Mouse (Mus musculus): Measurements from ENCODE around the gene Tor2a.

Gene Tor2a

DNA sequence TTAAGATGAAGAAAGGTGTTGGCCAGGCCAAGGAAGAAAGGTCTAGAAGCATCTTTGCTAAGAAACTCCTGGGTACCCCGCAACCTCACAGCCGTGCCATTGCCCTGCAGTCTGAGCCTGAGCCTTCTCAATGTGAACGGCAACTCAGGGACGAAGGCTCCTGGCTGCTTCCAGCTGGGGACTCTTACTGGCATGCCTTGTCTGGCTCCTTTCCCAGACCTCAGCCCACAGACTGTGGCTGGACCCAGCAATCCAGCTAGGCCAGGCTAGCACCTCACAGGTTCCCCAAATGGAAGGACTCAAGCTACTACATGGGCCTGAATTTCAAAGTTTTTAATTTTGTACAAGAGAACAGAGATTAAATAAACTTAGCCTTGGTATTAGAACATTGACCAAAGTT is 4.8 kb downstream of the Tor2a start:
- DNase-seq (ENCODE audit: low read depth, low spot score) = no peak

DNA sequence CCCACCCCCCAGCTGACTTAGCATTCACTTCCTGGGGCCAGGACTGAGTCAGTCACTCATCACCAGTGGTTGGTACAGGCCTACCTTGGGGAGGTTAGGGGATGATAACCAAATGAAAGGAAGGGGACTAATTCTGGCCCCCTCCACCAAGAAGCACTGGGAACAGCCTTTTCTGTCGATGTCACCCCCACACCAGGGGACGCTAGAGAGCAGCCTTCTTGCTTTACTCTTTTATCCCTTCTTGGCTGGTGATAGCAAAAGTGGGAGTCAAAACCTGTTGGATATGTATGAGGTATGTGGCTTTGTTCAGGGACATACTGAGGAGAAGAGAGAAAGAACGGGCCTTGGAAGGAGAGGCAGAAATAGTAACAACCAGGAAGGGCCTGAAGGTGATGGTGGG is 6.3 kb downstream of the Tor2a start:
- no peak for DNase-seq (ENCODE audit: low read depth, low spot score)

DNA sequence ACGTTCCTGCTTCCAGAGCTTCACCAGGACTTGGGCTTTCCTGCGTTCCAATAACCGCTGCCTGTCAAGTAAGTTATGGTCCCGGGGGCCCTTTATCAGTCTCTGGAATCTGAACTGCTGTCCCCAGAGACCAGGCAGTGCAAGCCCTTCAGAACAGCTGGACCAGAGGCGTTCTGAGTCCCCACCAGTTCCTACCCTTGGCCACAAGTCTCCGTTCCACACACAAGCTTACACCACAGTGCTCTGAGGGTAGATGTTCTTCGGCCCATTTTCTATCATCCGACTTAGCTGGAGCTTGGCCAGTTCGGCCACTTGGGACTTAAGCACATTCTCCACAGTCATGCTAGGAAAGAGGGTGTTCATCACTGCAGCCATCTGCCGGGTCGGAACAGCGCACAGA is 10.2 kb downstream of the Tor2a start:
- DNase-seq (ENCODE audit: low read depth, low spot score) = no peak

DNA sequence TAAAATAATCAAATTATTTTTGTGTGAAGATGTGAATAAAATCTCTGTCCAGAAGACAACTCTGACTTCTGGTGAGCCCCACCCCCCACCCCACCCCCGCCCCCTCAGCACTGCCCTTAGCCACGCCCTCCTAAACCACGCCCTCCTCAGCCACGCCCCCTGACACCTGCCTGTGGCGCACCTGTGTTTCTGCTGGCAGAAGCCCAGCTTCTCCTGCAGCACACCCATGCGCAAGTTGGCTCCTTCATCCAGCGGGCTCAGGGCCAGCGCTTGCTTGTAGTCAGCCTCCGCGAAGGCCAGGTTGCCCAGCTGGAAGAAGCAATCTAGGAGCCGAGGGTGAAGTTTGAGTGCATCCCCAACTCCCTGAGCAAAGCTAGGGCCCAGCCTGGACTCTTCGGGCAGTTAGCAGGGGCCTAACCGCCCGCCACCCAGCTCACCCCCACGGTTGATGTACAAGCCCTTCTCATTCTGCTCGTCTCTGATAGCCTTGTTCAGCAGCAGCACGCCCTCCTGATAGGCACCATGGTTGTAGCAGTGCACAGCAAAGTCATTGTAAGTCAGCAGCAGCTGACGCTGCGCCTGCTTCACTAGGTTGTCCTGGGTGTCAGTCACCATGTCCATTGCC is 11.7 kb downstream of the Tor2a start:
- DNase-seq (ENCODE audit: low read depth, low spot score) = no peak

DNA sequence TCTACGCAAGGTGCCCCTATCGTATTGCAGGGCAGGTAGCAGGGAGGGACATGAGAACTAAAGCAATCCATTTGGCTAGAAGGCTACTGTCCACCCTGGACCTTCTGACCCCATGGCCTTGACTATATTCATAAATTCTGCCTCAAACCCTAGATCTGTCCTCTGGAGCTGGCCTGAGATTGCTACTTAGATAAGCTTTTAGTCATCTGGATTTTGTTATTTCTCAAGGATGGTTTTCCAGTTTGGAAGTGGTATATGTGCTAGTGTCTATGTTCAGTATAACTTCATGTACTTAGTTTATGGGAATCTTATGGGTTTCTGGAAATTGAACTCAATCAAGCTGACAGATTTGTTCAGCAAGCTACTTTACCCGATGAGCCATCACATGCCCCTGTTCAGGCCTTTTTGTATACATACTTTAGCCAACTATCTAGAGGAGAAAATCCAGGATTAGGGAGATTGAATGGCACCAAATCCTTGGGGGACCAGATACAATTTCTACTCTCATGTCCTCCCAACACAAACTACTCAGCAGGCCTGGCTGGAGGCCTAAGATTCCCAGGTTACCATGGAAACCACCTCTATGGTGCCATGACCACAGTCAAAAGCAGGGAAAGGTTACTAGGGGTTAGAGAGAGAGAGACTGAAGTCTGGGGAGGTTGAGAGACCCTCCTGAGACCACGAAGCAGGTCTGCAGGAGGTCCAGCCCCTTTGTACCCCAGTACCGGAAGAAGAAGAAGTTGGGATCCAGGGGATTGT is 12.5 kb downstream of the Tor2a start:
- no peak for DNase-seq (ENCODE audit: low read depth, low spot score)

DNA sequence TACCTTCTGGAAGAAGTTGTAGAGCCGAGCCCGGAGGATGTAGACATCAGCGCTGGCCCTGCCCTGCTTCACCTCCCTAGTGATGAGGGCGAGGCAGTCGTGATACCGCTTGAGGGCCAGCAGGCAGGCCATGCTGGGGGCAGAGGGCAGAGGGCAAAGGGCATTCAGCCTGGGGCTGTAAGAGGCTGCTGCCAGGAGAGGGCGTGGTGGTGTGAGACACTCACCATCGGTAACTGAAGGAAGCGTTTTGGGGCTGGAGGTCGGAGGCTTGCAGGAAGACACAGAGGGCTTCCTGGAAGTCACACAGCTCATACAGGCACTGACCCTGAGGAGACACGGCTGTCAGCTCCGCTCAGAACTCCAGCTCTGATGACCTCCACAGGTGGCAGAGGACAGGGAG is 14.9 kb downstream of the Tor2a start:
- DNase-seq (ENCODE audit: low read depth, low spot score) = no peak

DNA sequence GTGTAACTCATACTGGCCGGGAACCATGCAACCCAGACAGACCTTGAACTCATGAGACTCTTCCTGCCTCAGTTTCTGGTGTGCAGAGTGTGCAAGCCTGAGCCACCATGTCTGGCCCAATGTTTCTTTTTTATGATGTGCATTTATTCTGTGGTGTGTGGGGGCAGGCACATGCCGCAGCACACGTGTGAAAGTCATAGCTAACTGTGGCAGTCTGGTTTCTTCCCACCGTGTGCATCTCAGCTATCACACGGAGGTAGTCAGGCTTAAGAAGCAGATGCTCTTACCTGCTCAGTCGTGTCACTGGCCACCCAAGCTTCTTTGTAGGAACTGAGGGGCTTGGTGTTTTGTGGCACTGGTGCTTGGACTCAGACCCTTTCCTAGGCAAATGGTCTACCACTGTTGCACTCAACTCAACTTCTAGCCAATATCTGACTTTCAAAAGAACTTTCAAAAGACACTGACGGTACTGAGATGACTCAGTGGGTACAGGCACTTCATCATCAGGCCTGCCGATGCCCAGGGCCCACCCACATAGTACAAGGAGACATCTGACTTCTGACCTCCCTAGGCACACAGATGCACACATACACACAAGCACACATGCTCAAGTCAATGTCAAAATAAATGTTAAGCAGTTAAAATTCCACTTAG is 15.7 kb downstream of the Tor2a start:
- DNase-seq (ENCODE audit: low read depth, low spot score) = no peak

DNA sequence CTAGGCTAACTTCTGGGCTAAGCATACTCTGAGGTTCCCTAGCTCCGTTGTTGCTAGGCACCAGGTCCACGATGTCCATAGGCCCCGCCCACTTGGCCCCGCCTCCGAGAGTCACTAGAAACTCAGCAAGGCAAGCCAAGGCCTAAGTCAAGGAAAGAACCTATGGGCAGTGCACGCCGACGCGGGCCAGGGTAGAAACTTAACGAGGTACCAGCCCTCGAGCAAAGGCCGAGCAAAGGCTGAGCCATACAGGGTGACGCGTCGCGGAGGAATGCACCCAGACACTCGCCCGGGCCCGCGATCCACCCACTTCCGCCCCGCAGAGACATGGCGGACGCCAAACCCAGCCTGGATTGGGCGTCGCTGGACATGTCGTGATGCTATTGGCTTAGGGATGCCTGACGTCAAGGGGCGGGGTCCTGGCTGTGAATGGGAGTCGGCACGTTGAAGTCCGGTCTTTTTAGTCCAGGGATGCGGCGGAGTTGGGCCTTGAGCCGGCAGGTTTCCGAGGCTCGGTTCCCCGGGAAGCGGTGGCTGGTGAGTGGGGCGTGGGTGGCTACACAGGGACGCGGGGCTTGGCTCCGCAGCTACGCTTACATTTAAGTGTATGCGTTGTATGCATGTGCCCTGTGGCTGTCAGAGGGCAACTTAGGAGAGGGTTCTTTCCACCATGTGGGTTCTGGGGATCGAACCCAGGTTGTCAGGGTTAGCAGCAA is 18.5 kb downstream of the Tor2a start, which contains the start of the genes Ttc16 and Ptrh1:
Ttc16 (minus strand) TSS at position 275 of the 716 bp plus-strand sequence.
Ptrh1 (plus strand) TSS at position 428 of the 716 bp plus-strand sequence.
- DNase-seq (ENCODE audit: low read depth, low spot score) = peak; percentile 85

DNA sequence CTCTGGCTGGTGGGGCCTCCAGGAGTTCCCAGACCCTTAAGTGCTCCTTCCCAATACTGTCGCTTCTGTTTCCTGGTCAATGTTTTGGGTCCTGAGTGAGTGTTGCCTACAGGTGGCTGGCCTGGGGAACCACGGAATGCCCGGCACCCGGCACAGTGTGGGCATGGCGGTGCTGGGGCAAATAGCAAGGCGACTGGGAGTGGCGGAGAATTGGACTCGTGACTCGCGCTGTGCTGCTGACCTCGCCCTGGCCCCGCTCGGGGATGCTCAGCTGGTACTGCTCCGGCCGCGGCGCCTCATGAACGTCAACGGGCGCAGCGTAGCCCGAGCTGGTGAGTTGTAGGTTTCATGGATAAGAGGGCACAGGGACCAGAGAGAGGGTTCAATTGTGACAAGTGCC is 19.2 kb downstream of the Tor2a start:
- DNase-seq (ENCODE audit: low read depth, low spot score) = no peak

DNA sequence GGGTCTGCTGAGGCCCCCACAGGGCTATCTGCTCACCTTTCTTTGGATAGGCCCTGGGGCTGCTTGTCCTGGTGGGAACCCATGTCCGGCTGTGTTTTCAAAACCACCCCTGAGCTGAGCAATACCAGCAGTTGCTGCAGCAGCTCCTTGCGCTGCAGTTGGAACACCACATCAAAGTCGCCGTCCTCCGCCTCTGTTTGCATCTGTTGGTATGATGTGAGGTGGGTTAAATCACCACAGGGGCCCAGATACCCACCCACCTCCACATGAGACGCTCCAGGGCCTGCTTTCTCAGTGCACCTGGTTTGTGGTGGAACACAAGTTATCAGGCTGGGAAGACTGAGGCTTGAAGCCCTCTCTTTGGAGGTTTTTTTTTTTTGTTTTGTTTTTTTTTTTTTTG is 21.0 kb downstream of the Tor2a start:
- no peak for DNase-seq (ENCODE audit: low read depth, low spot score)

DNA sequence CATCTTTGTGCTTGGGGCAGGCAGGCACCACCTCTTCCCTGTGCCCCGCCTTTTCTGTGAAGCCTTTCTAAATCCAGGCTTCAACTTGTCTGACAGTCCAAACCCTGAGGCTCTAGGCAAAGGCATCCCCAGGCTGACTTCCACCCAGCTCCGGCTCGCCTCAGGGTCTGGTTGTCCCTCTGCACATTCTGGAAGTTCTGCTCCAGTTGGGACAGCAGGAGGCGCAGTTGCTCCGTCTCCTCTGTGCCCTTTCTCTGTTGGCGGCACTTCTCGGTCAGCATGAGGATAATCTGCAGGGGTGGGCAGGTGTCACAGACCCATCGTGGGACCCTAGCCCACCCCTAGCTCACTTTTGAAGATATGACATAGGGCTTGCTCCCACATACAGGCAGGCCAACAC is 22.1 kb downstream of the Tor2a start:
- no peak for DNase-seq (ENCODE audit: low read depth, low spot score)

DNA sequence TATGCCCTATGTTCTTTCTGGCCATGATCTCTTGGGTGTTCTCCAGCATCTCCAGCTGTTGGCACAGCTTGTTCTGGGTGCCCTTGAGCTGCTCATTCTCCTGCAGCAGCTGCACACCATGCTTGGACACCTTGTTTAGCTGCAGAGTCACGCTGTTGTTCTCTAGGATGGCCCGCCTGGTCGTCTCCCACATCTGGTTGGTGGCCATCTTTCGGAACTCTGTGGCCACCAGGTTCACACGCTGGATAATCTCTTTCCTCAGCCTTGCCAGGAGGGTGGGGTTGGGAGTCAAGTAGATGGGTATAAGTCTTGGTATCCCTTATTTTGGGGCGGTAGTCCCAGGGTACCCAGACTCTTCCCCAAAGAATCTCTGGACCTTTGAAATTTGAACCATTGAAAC is 22.7 kb downstream of the Tor2a start:
- no peak for DNase-seq (ENCODE audit: low read depth, low spot score)

DNA sequence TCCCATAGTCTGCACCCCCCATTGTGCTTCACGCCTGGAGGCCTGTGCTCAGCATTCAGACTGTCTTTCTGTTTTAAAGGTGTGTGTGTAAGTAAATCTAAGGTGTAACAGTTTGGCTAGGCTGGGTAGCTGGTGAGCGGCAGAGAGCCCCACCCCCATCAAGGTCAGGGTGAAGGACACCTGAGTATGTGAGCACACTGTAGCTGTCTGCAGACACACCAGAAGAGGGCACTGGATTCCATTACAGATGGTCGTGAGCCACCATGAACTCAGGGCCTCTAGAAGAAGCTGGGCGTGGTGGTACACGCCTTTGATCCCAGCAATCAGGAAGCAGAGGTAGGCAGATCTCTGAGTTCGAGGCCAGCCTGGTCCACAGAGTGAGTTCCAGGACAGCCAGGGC is 24.7 kb downstream of the Tor2a start:
- DNase-seq (ENCODE audit: low read depth, low spot score) = no peak

DNA sequence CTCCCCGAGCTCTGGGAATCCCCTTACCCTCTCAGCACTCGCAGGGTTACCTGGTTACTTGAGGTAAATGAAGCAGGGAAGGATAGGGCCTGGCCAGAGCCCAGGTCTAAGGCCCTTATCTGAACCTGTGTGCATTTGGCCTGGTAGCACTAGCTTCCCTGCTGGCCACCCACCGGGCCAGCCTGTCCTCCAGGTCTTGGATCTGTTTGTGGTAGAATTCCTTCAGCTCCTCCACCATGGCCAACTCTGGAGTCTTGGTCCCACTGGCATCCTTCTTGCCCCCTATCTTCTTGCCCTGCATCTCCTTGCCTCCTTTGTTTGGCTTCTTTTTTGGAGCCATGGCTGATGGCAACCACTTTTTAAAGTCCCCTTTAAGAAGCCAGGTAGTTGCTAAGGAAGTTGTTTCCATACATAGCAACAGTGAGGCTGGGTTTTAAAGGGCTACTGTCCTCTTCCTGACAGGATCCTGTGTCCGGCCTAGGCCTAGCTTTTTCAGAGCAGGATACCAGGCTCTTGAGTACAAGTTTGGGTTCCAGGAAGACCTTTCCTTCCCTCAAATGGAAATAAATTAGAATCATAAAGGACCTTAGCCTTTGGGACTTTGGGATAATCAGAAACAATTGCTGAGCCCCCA is 27.1 kb downstream of the Tor2a start, which contains the start of gene Cfap157:
Cfap157 (minus strand) TSS at position 381 of the 634 bp plus-strand sequence.
- no peak for DNase-seq (ENCODE audit: low read depth, low spot score)

DNA sequence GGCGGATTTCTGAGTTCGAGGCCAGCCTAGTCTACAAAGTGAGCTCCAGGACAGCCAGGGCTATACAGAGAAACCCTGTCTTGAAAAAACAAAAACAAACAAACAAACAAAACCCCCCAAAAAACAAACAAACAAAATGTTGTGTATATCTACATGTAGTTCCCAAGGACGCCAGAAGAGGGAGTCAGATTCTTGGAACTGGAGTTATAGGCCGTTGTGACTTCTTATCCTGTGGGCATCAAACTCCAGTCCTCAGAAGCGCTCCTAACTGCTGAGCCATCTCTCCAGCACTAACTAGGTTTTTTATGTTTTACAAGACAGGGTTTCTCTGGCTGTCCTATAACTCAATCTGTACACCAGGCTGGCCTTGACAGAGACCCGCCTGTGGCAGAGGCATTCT is 30.1 kb downstream of the Tor2a start:
- DNase-seq (ENCODE audit: low read depth, low spot score) = no peak

DNA sequence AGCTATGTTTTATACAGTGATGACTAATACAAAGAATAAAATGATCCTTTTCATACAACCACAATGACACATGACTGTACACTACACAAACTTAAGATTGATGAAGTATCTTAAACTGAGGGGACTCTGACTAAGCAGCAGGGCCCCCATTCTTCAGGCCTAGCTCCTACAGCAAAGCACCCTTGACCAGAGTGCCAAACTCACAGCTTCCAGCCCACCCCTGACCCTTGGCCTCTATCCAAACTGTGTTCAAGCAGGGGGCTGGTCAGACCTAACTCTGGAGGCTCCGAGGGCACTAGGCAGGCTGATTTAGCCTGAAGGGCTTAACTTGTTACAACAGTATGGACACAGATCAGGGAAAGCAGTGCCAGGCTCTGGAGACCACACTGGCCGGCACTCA is 31.5 kb downstream of the Tor2a start:
- DNase-seq (ENCODE audit: low read depth, low spot score) = no peak

DNA sequence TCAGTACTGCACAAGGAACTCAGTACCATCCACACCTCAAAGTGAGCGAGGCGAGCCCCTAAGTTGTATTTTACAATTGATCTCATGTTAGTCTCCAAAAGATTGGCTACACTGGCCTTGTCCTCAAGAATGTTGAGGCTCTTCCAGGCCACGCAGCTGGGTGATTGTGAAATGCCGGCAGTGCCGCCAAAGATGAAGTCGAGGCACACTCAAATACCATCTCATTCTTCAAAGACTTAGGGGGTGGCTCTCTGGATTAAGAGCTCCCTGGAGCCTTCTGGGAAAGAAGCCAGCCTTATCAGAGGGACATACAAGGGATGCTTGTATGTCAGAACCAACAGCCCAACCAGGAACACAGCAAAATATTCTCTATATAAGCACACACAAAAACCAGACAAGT is 34.3 kb downstream of the Tor2a start:
- no peak for DNase-seq (ENCODE audit: low read depth, low spot score)

DNA sequence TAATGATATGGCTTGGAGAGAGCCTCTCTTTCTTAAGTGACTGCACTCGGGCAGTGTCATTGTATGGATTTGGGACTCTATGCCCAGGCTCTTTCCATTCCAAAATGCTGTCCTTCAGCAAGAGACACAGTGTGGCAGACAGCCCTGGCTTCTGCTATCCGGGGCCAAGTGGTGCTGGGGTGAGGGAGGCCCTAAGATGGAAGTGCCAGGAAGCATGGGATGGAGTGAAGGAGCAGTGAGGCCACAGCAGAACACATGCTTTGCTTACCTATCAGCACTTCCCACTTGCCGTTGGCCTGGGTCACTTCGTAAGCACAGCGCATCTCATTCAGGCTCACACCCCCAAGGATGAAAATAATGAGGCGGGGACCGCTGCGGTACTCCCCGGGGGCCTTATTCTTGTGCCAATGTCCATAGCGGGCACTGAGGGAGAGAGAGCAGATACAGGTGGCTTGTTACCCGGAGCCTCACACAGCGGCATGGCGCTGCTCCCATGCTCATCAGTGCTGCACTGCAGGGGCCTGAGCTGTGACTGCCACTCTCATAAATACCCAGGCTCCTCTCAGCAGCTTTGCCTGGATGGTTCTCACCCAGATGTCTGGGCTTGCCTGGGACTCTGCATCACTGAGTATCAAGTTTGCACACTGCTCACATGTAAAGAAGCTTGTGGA is 38.8 kb downstream of the Tor2a start:
- no peak for DNase-seq (ENCODE audit: low read depth, low spot score)

DNA sequence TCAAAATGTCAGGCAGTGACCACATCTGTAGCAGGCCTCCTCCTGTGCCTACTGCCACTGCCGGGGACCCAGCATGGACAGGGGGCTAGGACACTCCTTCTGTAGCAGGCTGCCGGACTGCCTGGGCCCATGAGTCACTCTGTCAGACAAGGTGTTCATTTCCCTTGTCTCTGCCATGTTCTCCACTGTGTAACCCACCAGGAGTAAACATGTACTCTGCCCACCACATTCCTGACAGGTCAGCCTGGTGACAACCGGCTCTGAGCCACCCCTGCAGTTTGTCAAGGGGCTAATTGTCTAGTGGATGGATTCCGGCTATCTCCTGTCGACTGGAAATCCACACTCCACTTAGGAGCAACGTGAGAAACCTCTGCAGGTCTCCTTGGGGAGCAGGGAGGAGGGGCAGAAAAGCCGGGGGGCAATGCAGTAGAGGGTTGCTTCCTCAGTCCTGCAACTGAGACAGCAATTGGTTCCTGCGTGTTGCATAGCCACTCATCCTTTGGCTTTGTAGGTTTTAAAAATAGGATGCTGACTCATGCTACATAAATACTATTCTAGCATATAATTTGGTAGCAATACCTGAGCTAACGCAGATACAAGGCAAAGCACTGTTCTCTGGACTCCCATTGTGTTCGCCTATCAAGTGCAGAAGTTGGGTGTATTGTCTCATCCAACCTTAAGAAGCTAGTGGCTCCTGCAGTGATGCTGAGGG is 41.4 kb downstream of the Tor2a start:
- no peak for DNase-seq (ENCODE audit: low read depth, low spot score)

DNA sequence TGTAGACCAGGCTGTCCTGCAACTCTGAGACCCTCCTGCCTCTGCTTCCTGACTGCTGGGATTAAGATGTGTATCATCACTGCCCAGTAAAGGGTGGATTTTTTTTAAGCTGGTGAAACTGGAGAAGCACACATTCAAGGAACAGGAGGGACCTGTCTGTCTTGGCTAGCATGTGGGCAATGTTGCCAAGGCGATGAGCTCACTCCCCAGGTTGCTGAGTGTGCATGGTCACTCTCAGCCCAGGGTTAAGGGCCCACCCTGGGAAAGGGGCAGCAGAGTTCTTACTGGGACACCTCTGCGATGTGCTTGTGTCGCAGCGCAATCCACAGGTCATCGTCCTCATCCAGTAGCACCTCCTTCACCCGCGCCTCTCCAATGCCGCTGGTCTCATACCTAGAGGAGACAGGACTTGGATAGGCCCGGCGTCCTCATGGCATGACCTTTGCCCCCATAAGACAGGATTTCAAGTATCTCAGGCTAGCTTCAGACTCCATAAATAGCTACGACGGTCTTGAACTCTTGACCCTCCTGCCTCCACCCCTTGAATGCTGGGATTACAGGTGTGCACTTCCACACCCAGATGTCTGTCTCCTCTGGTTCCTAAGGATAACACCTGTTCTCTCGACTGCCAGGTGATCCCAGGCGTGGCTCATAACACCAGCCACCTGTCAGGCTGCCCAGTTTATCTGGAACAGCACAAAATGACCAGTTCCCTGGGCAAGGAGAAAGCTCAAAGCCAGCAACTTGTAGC is 52.0 kb downstream of the Tor2a start:
- DNase-seq (ENCODE audit: low read depth, low spot score) = no peak

Data from brain, embryonic 18.5 days (tissue).